Mouse (Mus musculus): ENCODE measurements around the gene Ptprcap.

- TF ChIP-seq POLR2A (IDR thresholded peaks at IDR 0.05; ENCODE audit: low read depth, low read length) (no peak), CTCF (conservative IDR thresholded peaks at IDR 0.05; ENCODE audit: insufficient read depth, insufficient read length, low read depth, low read length) (no peak)
These were observed 38.3 kb upstream of the Ptprcap start for GRCm38 (mm10) chr19:4115144-4115543.
